Mouse (Mus musculus) urinary bladder, adult 2 months (tissue): ENCODE results near the gene Cops7b. TPM values are rescaled to one million over a fixed set of nuclear protein-coding genes. Genes with fewer than 3 reads are reported as not detected.

Experiments used
- DNase-seq: peaks from one replicate; pipeline ENCODE4 v3.0.0; 2022; ENCODE audit warnings: low spot score
- polyA plus RNA-seq: library from polyadenylated mRNA; depleted of rRNA; stranded (reverse); fragments of >200 nt; gene quantifications from 2 replicates; pipeline ENCODE4 v1.2.3, GENCODE M21; 2012; rRNA removed

The Cops7b gene
- polyA plus RNA-seq, 1 experiment = 34.3 TPM

DNA sequence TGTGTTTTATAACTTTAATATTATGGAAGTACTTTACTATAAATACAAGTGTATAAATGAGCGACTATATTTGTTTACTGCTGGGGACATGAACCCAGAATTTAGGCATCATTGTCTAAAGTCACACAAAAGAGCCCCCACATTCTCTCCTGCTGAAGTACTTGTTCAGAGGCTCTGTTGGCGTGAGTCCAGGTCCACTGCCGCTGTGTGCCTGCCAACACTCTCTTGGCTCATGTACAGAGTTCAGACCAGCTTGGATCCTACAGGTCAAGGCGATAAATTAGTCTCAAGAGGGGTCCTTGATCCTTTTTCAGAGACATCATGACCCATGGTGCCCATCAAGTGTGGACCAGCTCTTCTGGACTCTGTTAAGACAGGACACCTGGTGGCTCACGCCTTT, 74.4 kb downstream of the Cops7b start:
- no peak for DNase-seq

Other genes starting within 250 kb of the Cops7b start
- 64.7 and 132 TPM in 2 replicates for gene Ncl, start 223.5 kb upstream of the Cops7b start, polyA plus RNA-seq
- 0.21 and 0.43 TPM in 2 replicates for gene Nmur1, start 156.7 kb upstream of the Cops7b start, polyA plus RNA-seq
- not detected in 2 replicates for gene Tex44, start 156.6 kb upstream of the Cops7b start, polyA plus RNA-seq
- 836 and 1,054 TPM in 2 replicates for gene Ptma, start 56.2 kb upstream of the Cops7b start, polyA plus RNA-seq
- 48.0 and 49.0 TPM in 2 replicates for gene Pde6d, start 275 bp upstream of the Cops7b start, polyA plus RNA-seq
- 0.10 and 0.22 TPM in 2 replicates for gene Nppc, start 87.7 kb downstream of the Cops7b start, polyA plus RNA-seq
- 12.6 TPM in 2 replicates for gene Dis3l2, start 120.9 kb downstream of the Cops7b start, polyA plus RNA-seq